Mouse (Mus musculus): ENCODE measurements at regions not wholly inside any gene's neighbourhood (a gene's known extent, or its start where the extent isn't known, plus 50 kb on each side); places are given as distances from the start of the nearest gene placed in this dataset.

DNA sequence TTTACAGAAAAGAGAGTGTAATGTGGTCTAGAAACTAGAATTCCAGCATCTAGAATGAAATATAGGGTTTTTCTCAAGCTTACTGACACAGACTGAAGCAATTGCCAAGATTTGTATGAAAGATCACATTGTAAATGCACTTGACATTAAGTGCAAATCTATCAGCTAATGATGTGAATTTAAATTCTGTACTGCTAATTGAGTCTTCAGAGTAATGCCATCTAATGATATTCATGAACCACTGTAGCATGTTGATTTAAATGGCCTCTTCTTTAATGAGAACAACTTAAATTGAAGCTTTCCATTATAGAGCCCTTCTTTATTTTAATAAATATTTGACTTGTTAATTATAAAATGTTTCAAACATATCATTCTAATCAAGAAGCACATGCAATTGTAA lies 2102.8 kb upstream of the Gm12353 start:
- ATAC-seq: peak; percentile 72; the same call in 1 of the 2 replicates
- H3K4me3 ChIP-seq: no peak overlapping the region
- no peaks in the 10 kb centered on the region for H3K9me3 ChIP-seq (replicated peaks)
- H3K27ac ChIP-seq: no peak overlapping the region
- H3K9ac ChIP-seq: no peak overlapping the region
- H3K4me2 ChIP-seq: no peak overlapping the region
- H3K27me3 ChIP-seq: no peaks in the 10 kb centered on the region
- H3K36me3 ChIP-seq (ENCODE audit: poor library complexity, severe bottlenecking): no peaks in the 10 kb centered on the region
- H3K4me1 ChIP-seq: no peaks in the 10 kb centered on the region

DNA sequence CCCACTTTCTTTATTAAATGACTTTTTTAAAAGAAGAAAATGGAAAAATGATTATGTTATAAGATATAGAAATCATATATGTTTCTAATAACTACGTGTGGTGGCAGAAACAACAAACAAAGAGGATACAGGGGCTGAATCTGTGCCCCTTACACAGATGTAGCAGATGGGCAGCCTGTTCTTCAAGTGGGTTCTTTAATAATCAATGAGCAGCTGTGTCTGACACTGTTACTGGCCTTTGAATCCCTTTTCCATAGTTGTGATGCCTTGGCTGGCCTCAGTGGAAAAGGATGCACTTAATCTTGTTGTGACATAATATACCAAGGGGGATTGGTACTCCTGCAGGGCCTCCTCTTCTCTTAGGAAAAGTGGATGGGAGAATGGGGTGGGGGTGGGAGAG lies 2101.0 kb upstream of the Gm12353 start:
- Histone ChIP-seq H3K36me3 (ENCODE audit: poor library complexity, severe bottlenecking) (no peaks in the 10 kb centered on the region), H3K9me3 (replicated peaks) (no peaks in the 10 kb centered on the region), H3K4me3 (no peak overlapping the region), H3K9ac (no peak overlapping the region), H3K4me1 (no peaks in the 10 kb centered on the region), H3K27ac (no peak overlapping the region), H3K4me2 (no peak overlapping the region), H3K27me3 (no peaks in the 10 kb centered on the region)
- 47% methylated on average over 1 of the region's 1 CpGs for WGBS
- ATAC-seq: no peak

Measured in forebrain, embryonic 13.5 days (tissue).